Comparison of ENCODE assay signal across 19 mouse cellular contexts in the genomic region with DNA sequence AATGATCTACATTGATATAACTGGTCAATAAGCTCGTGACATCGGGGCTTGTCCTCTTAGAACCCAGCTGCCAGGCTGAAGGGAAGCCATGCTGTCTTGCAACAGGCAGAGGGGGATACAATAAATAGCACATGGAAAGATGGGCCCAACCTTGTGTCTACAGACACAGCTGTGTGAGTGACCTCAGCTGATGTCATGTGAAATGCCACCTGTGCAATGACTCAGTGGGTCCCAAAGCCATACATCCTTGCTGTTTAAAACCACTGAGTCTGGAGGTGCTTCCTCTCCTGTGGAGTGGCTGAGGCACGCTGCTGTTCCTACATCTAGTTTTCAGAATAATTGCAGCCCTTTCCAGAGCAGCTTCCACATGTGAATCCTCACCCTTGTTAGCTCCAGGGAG.
"Had no signal": no experiment of that assay in that cellular context is flagged by ENCODE, and none has a peak within 500 bp of the region (broad histone marks: within the 10 kb centered on the region; RNA-seq: fewer than 3 reads in every experiment).

No protein-coding gene starts in this region.

- DNase-seq: lung, adult 2 months; lung, postnatal 14 days; lung, postnatal 36 days; retina, postnatal 1 day; right cerebral cortex, adult 18-20 months; right cerebral cortex, postnatal 25 days; right cerebral cortex, postnatal 4 days; spleen, adult 18-20 months; thymus, adult 18-20 months; thymus, postnatal 14 days; thymus, postnatal 36 days had no signal

- H3K36me3 ChIP-seq: lung, embryonic 15.5 days; midbrain, embryonic 13.5 days; midbrain, embryonic 15.5 days; neural tube, embryonic 13.5 days; neural tube, embryonic 15.5 days had no signal

- H3K4me3 ChIP-seq: lung, embryonic 15.5 days; megakaryocyte, embryonic 14.5 days; midbrain, embryonic 13.5 days; midbrain, embryonic 15.5 days; neural tube, embryonic 13.5 days; neural tube, embryonic 15.5 days had no signal

- H3K27ac ChIP-seq: lung, embryonic 15.5 days; macrophage; midbrain, embryonic 13.5 days; midbrain, embryonic 15.5 days; neural tube, embryonic 13.5 days; neural tube, embryonic 15.5 days had no signal

- H3K9me3 ChIP-seq: lung, embryonic 15.5 days; megakaryocyte, embryonic 14.5 days; midbrain, embryonic 13.5 days; midbrain, embryonic 15.5 days; neural tube, embryonic 13.5 days; neural tube, embryonic 15.5 days had no signal

- H3K4me2 ChIP-seq: lung, embryonic 15.5 days; midbrain, embryonic 11.5 days; midbrain, embryonic 13.5 days; midbrain, embryonic 15.5 days; neural tube, embryonic 13.5 days; neural tube, embryonic 15.5 days had no signal

- H3K9ac ChIP-seq: lung, embryonic 15.5 days; midbrain, embryonic 13.5 days; midbrain, embryonic 15.5 days; neural tube, embryonic 13.5 days; neural tube, embryonic 15.5 days had no signal

- H3K27me3 ChIP-seq: lung, embryonic 15.5 days; midbrain, embryonic 13.5 days; midbrain, embryonic 15.5 days; neural tube, embryonic 13.5 days; neural tube, embryonic 15.5 days had no signal
